Mouse (Mus musculus) testis, adult 2 months (tissue): ENCODE results near the gene Zfp213. TPM values are rescaled to one million over a fixed set of nuclear protein-coding genes. Genes with fewer than 3 reads are reported as not detected.
"Not testable (repeated sequence)": the region's sequence is repeated elsewhere in the genome, so short reads cannot be mapped to it uniquely, and the experiment has no call there.

Source experiments
- H3K27ac ChIP-seq: fragments of 200-500 bp; 2 replicates; pipeline ENCODE4 v1.5.1; 2012; ENCODE audit warnings: low read depth, low read length; ENCODE audit not compliant: control insufficient read depth, insufficient read depth
- H3K27me3 ChIP-seq: fragments of 200-500 bp; 2 replicates; pipeline ENCODE4 v1.6.1; 2012; ENCODE audit warnings: mild to moderate bottlenecking, low read length, moderate library complexity; ENCODE audit not compliant: control insufficient read depth, insufficient read depth
- H3K36me3 ChIP-seq: fragments of 200-500 bp; 2 replicates; pipeline ENCODE4 v1.6.1; 2012; ENCODE audit warnings: mild to moderate bottlenecking, low read length; ENCODE audit not compliant: control insufficient read depth, insufficient read depth
- H3K4me1 ChIP-seq: fragments of 200-500 bp; 2 replicates; pipeline ENCODE4 v1.6.1; 2012; ENCODE audit warnings: low read length; ENCODE audit not compliant: control insufficient read depth, insufficient read depth
- H3K4me3 ChIP-seq: fragments of 200-500 bp; 2 replicates; pipeline ENCODE4 v1.5.1; 2012; ENCODE audit warnings: low read depth, mild to moderate bottlenecking, low read length, moderate library complexity, mixed read lengths; ENCODE audit not compliant: control insufficient read depth
- CTCF ChIP-seq: fragments of 200-500 bp; IDR thresholded peaks from 2 replicates; pipeline ENCODE4 v1.5.1; 2012; ENCODE audit warnings: low read depth, mild to moderate bottlenecking, inconsistent platforms, low read length, moderate library complexity; ENCODE audit not compliant: control insufficient read depth, insufficient read depth, insufficient replicate concordance
- POLR2A ChIP-seq: fragments of 200-500 bp; IDR thresholded peaks from 2 replicates; pipeline ENCODE4 v1.6.1; 2012; ENCODE audit warnings: low read depth, mild to moderate bottlenecking, inconsistent platforms, low read length, moderate library complexity; ENCODE audit not compliant: control insufficient read depth
- polyA plus RNA-seq: library from polyadenylated mRNA; depleted of rRNA; stranded (reverse); fragments of >200 nt; gene quantifications from 2 replicates; pipeline ENCODE4 v1.2.3, GENCODE M21; 2012

Zfp213 gene
- polyA plus RNA-seq, 1 experiment, result 3.7 TPM

- no peak overlapping the region for H3K27ac ChIP-seq
- TF ChIP-seq CTCF (no peak), POLR2A (no peak)
- peaks cover 13% of the 10 kb centered on the region for H3K4me1 ChIP-seq
- H3K27me3 ChIP-seq, result peaks cover 7% of the 10 kb centered on the region; the same call in 1 of the 2 replicates
- H3K36me3 ChIP-seq, result no peaks in the 10 kb centered on the region
- no peak overlapping the region for H3K4me3 ChIP-seq
Observed at GRCm38 (mm10) chr17:23542835-23543234, 21.2 kb downstream of the Zfp213 start.

GRCm38 (mm10) chr17:23542004-23542720, 21.9 kb downstream of the Zfp213 start:
- Histone ChIP-seq H3K36me3 (no peaks in the 10 kb centered on the region), H3K27ac (no peak overlapping the region), H3K4me1 (peaks cover 12% of the 10 kb centered on the region), H3K4me3 (no peak overlapping the region), H3K27me3 (peaks cover 7% of the 10 kb centered on the region; the same call in 1 of the 2 replicates)
- TF ChIP-seq POLR2A (no peak), CTCF (no peak)

GRCm38 (mm10) chr17:23540605-23541475, 23.2 kb downstream of the Zfp213 start:
- Histone ChIP-seq H3K4me3 (no peak overlapping the region), H3K27ac (no peak overlapping the region), H3K27me3 (peaks cover 2% of the 10 kb centered on the region; the same call in 1 of the 2 replicates), H3K4me1 (peaks cover 5% of the 10 kb centered on the region), H3K36me3 (no peaks in the 10 kb centered on the region)
- TF ChIP-seq CTCF (no peak), POLR2A (no peak)

- Histone ChIP-seq H3K36me3 (no peaks in the 10 kb centered on the region), H3K27me3 (peaks cover 2% of the 10 kb centered on the region; the same call in 1 of the 2 replicates), H3K4me1 (peaks cover 5% of the 10 kb centered on the region), H3K27ac (no peak overlapping the region), H3K4me3 (no peak overlapping the region)
- TF ChIP-seq CTCF (no peak), POLR2A (no peak)
Observed at GRCm38 (mm10) chr17:23540106-23540505, 23.9 kb downstream of the Zfp213 start.

GRCm38 (mm10) chr17:23539608-23540007, 24.4 kb downstream of the Zfp213 start:
- H3K4me1 ChIP-seq, result peaks cover 5% of the 10 kb centered on the region
- H3K4me3 ChIP-seq, result no peak overlapping the region
- TF ChIP-seq POLR2A, result no peak
- TF ChIP-seq CTCF, result no peak
- no peak overlapping the region for H3K27ac ChIP-seq
- no peaks in the 10 kb centered on the region for H3K36me3 ChIP-seq
- H3K27me3 ChIP-seq, result peaks cover 2% of the 10 kb centered on the region; the same call in 1 of the 2 replicates

- Histone ChIP-seq H3K36me3 (no peaks in the 10 kb centered on the region), H3K4me3 (no peak overlapping the region), H3K27me3 (peaks cover 2% of the 10 kb centered on the region; the same call in 1 of the 2 replicates), H3K4me1 (peaks cover 5% of the 10 kb centered on the region), H3K27ac (no peak overlapping the region)
- no peak for TF ChIP-seq POLR2A
- no peak for TF ChIP-seq CTCF
Observed at GRCm38 (mm10) chr17:23538299-23539015, 25.6 kb downstream of the Zfp213 start.

- peaks cover 5% of the 10 kb centered on the region for H3K4me1 ChIP-seq
- TF ChIP-seq CTCF, result no peak
- no peak for TF ChIP-seq POLR2A
- no peak overlapping the region for H3K27ac ChIP-seq
- no peak overlapping the region for H3K4me3 ChIP-seq
- H3K36me3 ChIP-seq, result no peaks in the 10 kb centered on the region
- peaks cover 2% of the 10 kb centered on the region; the same call in 1 of the 2 replicates for H3K27me3 ChIP-seq
Observed at GRCm38 (mm10) chr17:23537554-23538255, 26.3 kb downstream of the Zfp213 start.

- H3K4me3 ChIP-seq, result not testable (repeated sequence)
Observed at GRCm38 (mm10) chr17:23535046-23535788, 28.8 kb downstream of the Zfp213 start.

GRCm38 (mm10) chr17:23533591-23534490, 30.2 kb downstream of the Zfp213 start:
- H3K36me3 ChIP-seq, H3K4me3 ChIP-seq, H3K4me1 ChIP-seq, H3K27ac ChIP-seq, H3K27me3 ChIP-seq: not testable (repeated sequence)

More at GRCm38 (mm10) chr17:23535046-23535788, 28.8 kb downstream of the Zfp213 start:
- H3K4me1 ChIP-seq, H3K36me3 ChIP-seq, H3K27me3 ChIP-seq, H3K27ac ChIP-seq: not testable (repeated sequence)
